Comparison of ENCODE assay signal across 9 mouse cellular contexts in genomic region chr4:62944326-62944879, GRCm38 (mm10). TPM values are rescaled to one million over a fixed set of nuclear protein-coding genes. Genes with fewer than 3 reads are reported as not detected.
DNase-seq lines count a peak whose midpoint lies in the region; ATAC-seq lines count a peak whose summit lies in the region.
"Had no signal": no experiment of that assay in that cellular context is flagged by ENCODE, and none has a peak within 500 bp of the region (broad histone marks: within the 10 kb centered on the region; RNA-seq: fewer than 3 reads in every experiment).

No protein-coding gene starts in this region.

- no peak for DNase-seq in intestine, embryonic 14.5 days (ENCODE audit: low spot score)
- DNase-seq in adrenal gland, postnatal 14 days = peak; percentile 24
- peak; percentile 14 for DNase-seq in heart, postnatal 4 days
- DNase-seq in lung, postnatal 14 days = peak; percentile 13
- no peak for DNase-seq in testis, postnatal 14 days (ENCODE audit: low spot score)
- no peak for DNase-seq in layer of hippocampus, postnatal 10 days (ENCODE audit: low spot score in 2 of 2)

- no peak overlapping the region for H3K9ac ChIP-seq in intestine, embryonic 14.5 days (ENCODE audit: low read length)
- H3K9ac ChIP-seq in intestine, embryonic 15.5 days = no peak overlapping the region
- H3K9ac ChIP-seq: embryonic facial prominence, embryonic 12.5 days; lung, embryonic 15.5 days had no signal

- no peaks in the 10 kb centered on the region for H3K36me3 ChIP-seq in intestine, embryonic 14.5 days (ENCODE audit: control insufficient read depth, insufficient read depth, low read length)
- no peaks in the 10 kb centered on the region for H3K36me3 ChIP-seq in intestine, embryonic 15.5 days
- H3K36me3 ChIP-seq: embryonic facial prominence, embryonic 12.5 days; lung, embryonic 15.5 days had no signal

- H3K4me2 ChIP-seq in intestine, embryonic 14.5 days (ENCODE audit: low read length) = no peak overlapping the region
- no peak overlapping the region for H3K4me2 ChIP-seq in intestine, embryonic 15.5 days (replicated peaks)
- H3K4me2 ChIP-seq: embryonic facial prominence, embryonic 12.5 days; lung, embryonic 15.5 days had no signal

- H3K4me3 ChIP-seq in intestine, embryonic 14.5 days (ENCODE audit: low read depth, low read length) = no peak overlapping the region
- H3K4me3 ChIP-seq in intestine, embryonic 15.5 days (replicated peaks) = no peak overlapping the region
- H3K4me3 ChIP-seq: embryonic facial prominence, embryonic 12.5 days; lung, embryonic 15.5 days had no signal

- 0 out of 2 replicates have a peak, but pooled peaks cover 4% of the 10 kb centered on the region for H3K4me1 ChIP-seq in intestine, embryonic 14.5 days (replicated peaks; ENCODE audit: control insufficient read depth, insufficient read depth, low read length)
- no peaks in the 10 kb centered on the region; the same call in 1 of the 2 replicates for H3K4me1 ChIP-seq in intestine, embryonic 15.5 days (replicated peaks)
- H3K4me1 ChIP-seq: embryonic facial prominence, embryonic 12.5 days had no signal

- WGBS in intestine, embryonic 14.5 days = 61% methylated on average over 4 of the region's 4 CpGs
- WGBS in intestine, embryonic 15.5 days = 47% methylated on average over 4 of the region's 4 CpGs

- ATAC-seq in intestine, embryonic 14.5 days (replicated peaks; ENCODE audit: low FRiP score, low TSS enrichment, low read depth) = 0 out of 2 replicates have a peak, but pooled peaks have one; percentile 60
- no peak; the same call in 1 of the 2 replicates for ATAC-seq in intestine, embryonic 15.5 days

- no peaks in the 10 kb centered on the region for H3K9me3 ChIP-seq in intestine, embryonic 14.5 days (ENCODE audit: control insufficient read depth, low read length)
- H3K9me3 ChIP-seq in intestine, embryonic 15.5 days = no peaks in the 10 kb centered on the region
- H3K9me3 ChIP-seq: embryonic facial prominence, embryonic 12.5 days; lung, embryonic 15.5 days had no signal

- no peak overlapping the region for H3K27ac ChIP-seq in intestine, embryonic 14.5 days (ENCODE audit: low read depth)
- no peak overlapping the region for H3K27ac ChIP-seq in intestine, embryonic 15.5 days
- H3K27ac ChIP-seq: embryonic facial prominence, embryonic 12.5 days; lung, embryonic 15.5 days had no signal

- H3K27me3 ChIP-seq in intestine, embryonic 14.5 days (replicated peaks; ENCODE audit: control insufficient read depth, insufficient read depth, low read length) = no peaks in the 10 kb centered on the region
- H3K27me3 ChIP-seq in intestine, embryonic 15.5 days (replicated peaks) = no peaks in the 10 kb centered on the region
- H3K27me3 ChIP-seq: embryonic facial prominence, embryonic 12.5 days; lung, embryonic 15.5 days had no signal

RNA-seq across cellular contexts. Expression of gene Zfp618, which starts 21.0 kb away (rescaled TPM):
- 23.3 and 27.6 TPM in 2 replicates for polyA plus RNA-seq in intestine, embryonic 14.5 days (2014; fragmentation: Nextera tagmentation; extraction: Ambion mirVana)
- 20.1 and 20.6 TPM in 2 replicates for polyA plus RNA-seq in intestine, embryonic 15.5 days (2015; fragmentation: Nextera tagmentation; extraction: Ambion mirVana)
- total RNA-seq in adrenal gland, postnatal 14 days (2021) = 6.5 and 7.7 TPM in 2 replicates
- total RNA-seq in heart, postnatal 4 days (2021) = 1 to 10 TPM; 8.0 to 9.3 TPM
- total RNA-seq in layer of hippocampus, postnatal 10 days (2021) = 1 to 10 TPM; 5.3 to 7.0 TPM

Comparison
In these comparisons a context has a peak if more than half of its experiments do, and no peak if none do; other contexts are left out.
1. DNase-seq: peak in adrenal gland, postnatal 14 days (single experiment), heart, postnatal 4 days (single experiment) and lung, postnatal 14 days (single experiment); none in intestine, embryonic 14.5 days (single experiment), testis, postnatal 14 days (single experiment) and layer of hippocampus, postnatal 10 days (0 of 2).